Mouse (Mus musculus): ENCODE data around the gene Pdk4. TPM values are rescaled to one million over a fixed set of nuclear protein-coding genes. Genes with fewer than 3 reads are reported as not detected.

Pdk4 gene
- 29.5 and 35.1 TPM in 2 replicates for polyA plus RNA-seq (2015; fragmentation: Nextera tagmentation; extraction: Ambion mirVana)

GRCm38 (mm10) chr6:5495961-5496853 is at the start of gene Pdk4:
Gene Pdk4, minus strand, starts transcription at chr6:5496309.
- H3K27ac ChIP-seq (ENCODE audit: low read length) = peak within 1 kb of the TSS; percentile 95
- peaks cover 5% of the 10 kb centered on the region for H3K4me1 ChIP-seq (ENCODE audit: control insufficient read depth, insufficient read depth, low read length)
- H3K4me3 ChIP-seq (ENCODE audit: low read length) = peak within 1 kb of the TSS; percentile 67
- 1% methylated on average over 43 of the region's 43 CpGs for WGBS
- no peaks in the 10 kb centered on the region for H3K9me3 ChIP-seq (replicated peaks; ENCODE audit: control insufficient read depth, low read length)
- peak within 1 kb of the TSS; percentile 79 for H3K4me2 ChIP-seq (ENCODE audit: low read depth, low read length)
- H3K36me3 ChIP-seq (ENCODE audit: control insufficient read depth, insufficient read depth) = peaks cover 12% of the 10 kb centered on the region
- peak within 1 kb of the TSS; percentile 82 for H3K9ac ChIP-seq (ENCODE audit: low read length)
- H3K27me3 ChIP-seq (ENCODE audit: control insufficient read depth, insufficient read depth, low read length) = no peaks in the 10 kb centered on the region
- peak; percentile 96 for ATAC-seq (replicated peaks; ENCODE audit: extremely low read depth, insufficient read depth, low FRiP score)

- Histone ChIP-seq H3K27ac (ENCODE audit: low read length) (no peak overlapping the region), H3K36me3 (ENCODE audit: control insufficient read depth, insufficient read depth) (no peaks in the 10 kb centered on the region), H3K4me3 (ENCODE audit: low read length) (no peak overlapping the region), H3K9me3 (replicated peaks; ENCODE audit: control insufficient read depth, low read length) (no peaks in the 10 kb centered on the region), H3K9ac (ENCODE audit: low read length) (no peak overlapping the region), H3K27me3 (ENCODE audit: control insufficient read depth, insufficient read depth, low read length) (no peaks in the 10 kb centered on the region), H3K4me1 (ENCODE audit: control insufficient read depth, insufficient read depth, low read length) (no peaks in the 10 kb centered on the region), H3K4me2 (ENCODE audit: low read depth, low read length) (no peak overlapping the region)
- WGBS = 66% methylated on average over 2 of the region's 2 CpGs
- ATAC-seq (replicated peaks; ENCODE audit: extremely low read depth, insufficient read depth, low FRiP score) = no peak
These were observed 41.8 kb upstream of the Pdk4 start for GRCm38 (mm10) chr6:5537855-5538365.

GRCm38 (mm10) chr6:5535754-5536153 is 39.6 kb upstream of the Pdk4 start:
- H3K4me2 ChIP-seq (ENCODE audit: low read depth, low read length) = no peak overlapping the region
- H3K4me1 ChIP-seq (ENCODE audit: control insufficient read depth, insufficient read depth, low read length) = no peaks in the 10 kb centered on the region
- no peak overlapping the region for H3K9ac ChIP-seq (ENCODE audit: low read length)
- H3K27me3 ChIP-seq (ENCODE audit: control insufficient read depth, insufficient read depth, low read length) = no peaks in the 10 kb centered on the region
- H3K36me3 ChIP-seq (ENCODE audit: control insufficient read depth, insufficient read depth) = no peaks in the 10 kb centered on the region
- ATAC-seq (replicated peaks; ENCODE audit: extremely low read depth, insufficient read depth, low FRiP score) = no peak
- H3K9me3 ChIP-seq (replicated peaks; ENCODE audit: control insufficient read depth, low read length) = no peaks in the 10 kb centered on the region
- no peak overlapping the region for H3K27ac ChIP-seq (ENCODE audit: low read length)
- no peak overlapping the region for H3K4me3 ChIP-seq (ENCODE audit: low read length)

GRCm38 (mm10) chr6:5517091-5517490 is 21.0 kb upstream of the Pdk4 start:
- WGBS = 81% methylated on average over 5 of the region's 5 CpGs

GRCm38 (mm10) chr6:5509757-5510156 is 13.6 kb upstream of the Pdk4 start:
- WGBS = 4% methylated on average over 5 of the region's 5 CpGs
- peak; percentile 95 for ATAC-seq (replicated peaks; ENCODE audit: extremely low read depth, insufficient read depth, low FRiP score)

More at GRCm38 (mm10) chr6:5517091-5517490, 21.0 kb upstream of the Pdk4 start:
- Histone ChIP-seq H3K4me2 (ENCODE audit: low read depth, low read length) (no peak overlapping the region), H3K27me3 (ENCODE audit: control insufficient read depth, insufficient read depth, low read length) (no peaks in the 10 kb centered on the region), H3K9me3 (replicated peaks; ENCODE audit: control insufficient read depth, low read length) (no peaks in the 10 kb centered on the region), H3K4me3 (ENCODE audit: low read length) (no peak overlapping the region), H3K36me3 (ENCODE audit: control insufficient read depth, insufficient read depth) (no peaks in the 10 kb centered on the region), H3K4me1 (ENCODE audit: control insufficient read depth, insufficient read depth, low read length) (no peaks in the 10 kb centered on the region), H3K9ac (ENCODE audit: low read length) (no peak overlapping the region), H3K27ac (ENCODE audit: low read length) (no peak overlapping the region)
- ATAC-seq (replicated peaks; ENCODE audit: extremely low read depth, insufficient read depth, low FRiP score) = no peak

GRCm38 (mm10) chr6:5509303-5509702 is 13.2 kb upstream of the Pdk4 start:
- 12% methylated on average over 5 of the region's 5 CpGs for WGBS
- H3K27me3 ChIP-seq (ENCODE audit: control insufficient read depth, insufficient read depth, low read length) = no peaks in the 10 kb centered on the region
- H3K9me3 ChIP-seq (replicated peaks; ENCODE audit: control insufficient read depth, low read length) = no peaks in the 10 kb centered on the region
- peak overlapping the region; percentile 57 for H3K4me2 ChIP-seq (ENCODE audit: low read depth, low read length)
- peak overlapping the region; percentile 42 for H3K9ac ChIP-seq (ENCODE audit: low read length)
- H3K27ac ChIP-seq (ENCODE audit: low read length) = peak overlapping the region; percentile 97
- H3K36me3 ChIP-seq (ENCODE audit: control insufficient read depth, insufficient read depth) = no peaks in the 10 kb centered on the region
- H3K4me1 ChIP-seq (ENCODE audit: control insufficient read depth, insufficient read depth, low read length) = peaks cover 27% of the 10 kb centered on the region
- peak overlapping the region; percentile 24 for H3K4me3 ChIP-seq (ENCODE audit: low read length)
- ATAC-seq (replicated peaks; ENCODE audit: extremely low read depth, insufficient read depth, low FRiP score) = peak; percentile 84

More at GRCm38 (mm10) chr6:5509757-5510156, 13.6 kb upstream of the Pdk4 start:
- Histone ChIP-seq H3K9ac (ENCODE audit: low read length) (peak overlapping the region; percentile 42), H3K27ac (ENCODE audit: low read length) (peak overlapping the region; percentile 97), H3K4me3 (ENCODE audit: low read length) (peak overlapping the region; percentile 24), H3K36me3 (ENCODE audit: control insufficient read depth, insufficient read depth) (no peaks in the 10 kb centered on the region), H3K9me3 (replicated peaks; ENCODE audit: control insufficient read depth, low read length) (no peaks in the 10 kb centered on the region), H3K27me3 (ENCODE audit: control insufficient read depth, insufficient read depth, low read length) (no peaks in the 10 kb centered on the region), H3K4me1 (ENCODE audit: control insufficient read depth, insufficient read depth, low read length) (peaks cover 27% of the 10 kb centered on the region), H3K4me2 (ENCODE audit: low read depth, low read length) (peak overlapping the region; percentile 57)

- Histone ChIP-seq H3K4me2 (ENCODE audit: low read depth, low read length) (no peak overlapping the region), H3K27me3 (ENCODE audit: control insufficient read depth, insufficient read depth, low read length) (no peaks in the 10 kb centered on the region), H3K4me3 (ENCODE audit: low read length) (no peak overlapping the region), H3K9me3 (replicated peaks; ENCODE audit: control insufficient read depth, low read length) (no peaks in the 10 kb centered on the region), H3K4me1 (ENCODE audit: control insufficient read depth, insufficient read depth, low read length) (peaks cover 27% of the 10 kb centered on the region), H3K36me3 (ENCODE audit: control insufficient read depth, insufficient read depth) (no peaks in the 10 kb centered on the region), H3K9ac (ENCODE audit: low read length) (no peak overlapping the region), H3K27ac (ENCODE audit: low read length) (peak overlapping the region; percentile 31; the same call in 1 of the 2 replicates)
- WGBS = 77% methylated on average over 5 of the region's 5 CpGs
- no peak for ATAC-seq (replicated peaks; ENCODE audit: extremely low read depth, insufficient read depth, low FRiP score)
These were observed 11.7 kb upstream of the Pdk4 start for GRCm38 (mm10) chr6:5507821-5508220.

GRCm38 (mm10) chr6:5506271-5506670 is 10.2 kb upstream of the Pdk4 start:
- Histone ChIP-seq H3K27ac (ENCODE audit: low read length) (no peak overlapping the region), H3K9me3 (replicated peaks; ENCODE audit: control insufficient read depth, low read length) (no peaks in the 10 kb centered on the region), H3K4me2 (ENCODE audit: low read depth, low read length) (no peak overlapping the region), H3K36me3 (ENCODE audit: control insufficient read depth, insufficient read depth) (no peaks in the 10 kb centered on the region), H3K27me3 (ENCODE audit: control insufficient read depth, insufficient read depth, low read length) (no peaks in the 10 kb centered on the region), H3K4me3 (ENCODE audit: low read length) (no peak overlapping the region), H3K9ac (ENCODE audit: low read length) (no peak overlapping the region), H3K4me1 (ENCODE audit: control insufficient read depth, insufficient read depth, low read length) (peaks cover 27% of the 10 kb centered on the region)
- no peak for ATAC-seq (replicated peaks; ENCODE audit: extremely low read depth, insufficient read depth, low FRiP score)
- 85% methylated on average over 3 of the region's 3 CpGs for WGBS

- Histone ChIP-seq H3K4me1 (ENCODE audit: control insufficient read depth, insufficient read depth, low read length) (peaks cover under 1% of the 10 kb centered on the region; the same call in 1 of the 2 replicates), H3K4me3 (ENCODE audit: low read length) (no peak overlapping the region), H3K9me3 (replicated peaks; ENCODE audit: control insufficient read depth, low read length) (no peaks in the 10 kb centered on the region), H3K4me2 (ENCODE audit: low read depth, low read length) (no peak overlapping the region), H3K36me3 (ENCODE audit: control insufficient read depth, insufficient read depth) (no peaks in the 10 kb centered on the region), H3K27me3 (ENCODE audit: control insufficient read depth, insufficient read depth, low read length) (no peaks in the 10 kb centered on the region), H3K9ac (ENCODE audit: low read length) (no peak overlapping the region), H3K27ac (ENCODE audit: low read length) (no peak overlapping the region)
- whole genome bisulfite sequencing = 73% methylated on average over 1 of the region's 1 CpGs
- no peak for ATAC-seq (replicated peaks; ENCODE audit: extremely low read depth, insufficient read depth, low FRiP score)
These were observed 6.7 kb upstream of the Pdk4 start for GRCm38 (mm10) chr6:5502810-5503209.

Data from heart, embryonic 16.5 days (tissue).